Mouse (Mus musculus): Measurements from ENCODE around the gene Slpi.

The Slpi gene

DNA sequence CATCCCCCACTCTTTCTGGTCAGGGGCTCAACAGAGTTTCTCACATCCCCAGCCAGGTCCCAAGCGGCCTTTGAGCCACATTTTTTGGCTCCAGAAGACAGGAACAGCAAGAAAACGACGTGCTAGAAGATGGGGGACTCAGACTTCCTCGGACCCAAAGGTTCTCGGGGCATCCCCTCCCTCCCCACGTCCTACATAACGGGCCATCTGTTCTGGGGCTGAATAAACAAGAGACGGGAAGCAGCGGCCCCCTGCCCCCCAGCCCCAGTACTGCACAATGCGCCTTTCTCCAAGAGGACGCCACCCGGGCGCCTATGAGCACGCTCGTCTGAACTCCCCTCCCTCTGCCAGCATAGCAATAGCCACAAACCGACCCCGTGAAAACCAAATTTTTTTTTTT, at the start of gene Slpi:
Gene Slpi (minus strand): TSS at position 76 of the 400 bp plus-strand sequence.
- peak; percentile 72 to 76 for DNase-seq

DNA sequence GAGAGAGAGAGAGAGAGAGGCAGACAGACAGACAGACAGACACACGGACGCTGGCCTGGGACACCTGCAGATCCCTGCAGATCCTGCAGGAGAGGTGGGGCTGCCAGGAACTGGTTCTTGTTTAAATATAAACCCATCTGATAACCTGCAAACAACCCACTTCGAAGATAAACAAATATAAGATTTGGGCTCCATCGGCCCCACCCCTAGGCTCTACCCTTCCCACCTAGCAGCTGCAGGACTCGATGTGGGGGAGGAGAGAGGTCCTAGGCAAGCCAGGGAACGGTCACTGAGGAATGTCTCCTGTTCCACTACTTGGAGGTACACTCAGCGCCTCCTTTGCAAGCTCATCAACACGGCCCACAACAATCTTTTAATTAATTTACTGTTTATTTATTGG, 49.4 kb upstream of the Slpi start:
- DNase-seq, result no peak

DNA sequence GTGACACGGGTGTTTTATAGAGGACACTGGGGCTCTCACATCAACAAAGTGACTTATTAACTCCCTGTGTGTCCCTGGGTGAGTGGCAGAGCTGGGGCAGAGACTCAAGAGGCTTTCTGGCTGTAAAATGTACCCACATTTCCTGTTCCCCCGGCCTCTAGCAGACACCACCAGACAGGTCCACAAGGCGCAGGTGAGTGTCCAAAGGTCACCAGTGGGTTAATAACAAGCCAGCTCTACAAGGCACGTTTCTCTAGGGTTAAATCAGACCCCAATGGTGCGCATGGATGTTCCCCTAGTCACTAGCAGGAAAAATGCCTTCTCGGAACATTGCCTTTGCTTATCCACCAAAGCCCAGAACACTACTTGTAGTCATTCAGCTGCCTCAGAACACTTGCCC, 48.8 kb upstream of the Slpi start:
- DNase-seq, result no peak

DNA sequence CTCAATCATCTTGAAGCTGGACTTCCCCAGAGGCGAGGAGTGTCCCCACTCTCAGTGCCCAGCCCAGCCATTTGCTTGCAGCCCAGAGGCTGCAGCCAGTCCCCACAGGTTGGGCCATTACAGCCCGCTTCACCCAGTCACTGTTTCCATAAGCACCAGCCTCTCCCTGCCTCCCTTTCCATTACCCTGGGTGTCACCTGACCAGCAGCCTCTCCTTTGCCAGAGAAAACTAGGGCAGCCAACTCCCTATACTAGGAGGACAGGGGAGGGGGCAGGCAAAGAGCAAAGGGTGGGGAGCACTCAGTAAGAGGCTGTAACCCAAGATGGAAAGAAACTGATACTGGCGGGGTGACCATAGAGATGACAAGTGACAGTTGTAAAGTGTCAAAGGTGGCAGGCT, 48.1 kb upstream of the Slpi start:
- no peak for DNase-seq

DNA sequence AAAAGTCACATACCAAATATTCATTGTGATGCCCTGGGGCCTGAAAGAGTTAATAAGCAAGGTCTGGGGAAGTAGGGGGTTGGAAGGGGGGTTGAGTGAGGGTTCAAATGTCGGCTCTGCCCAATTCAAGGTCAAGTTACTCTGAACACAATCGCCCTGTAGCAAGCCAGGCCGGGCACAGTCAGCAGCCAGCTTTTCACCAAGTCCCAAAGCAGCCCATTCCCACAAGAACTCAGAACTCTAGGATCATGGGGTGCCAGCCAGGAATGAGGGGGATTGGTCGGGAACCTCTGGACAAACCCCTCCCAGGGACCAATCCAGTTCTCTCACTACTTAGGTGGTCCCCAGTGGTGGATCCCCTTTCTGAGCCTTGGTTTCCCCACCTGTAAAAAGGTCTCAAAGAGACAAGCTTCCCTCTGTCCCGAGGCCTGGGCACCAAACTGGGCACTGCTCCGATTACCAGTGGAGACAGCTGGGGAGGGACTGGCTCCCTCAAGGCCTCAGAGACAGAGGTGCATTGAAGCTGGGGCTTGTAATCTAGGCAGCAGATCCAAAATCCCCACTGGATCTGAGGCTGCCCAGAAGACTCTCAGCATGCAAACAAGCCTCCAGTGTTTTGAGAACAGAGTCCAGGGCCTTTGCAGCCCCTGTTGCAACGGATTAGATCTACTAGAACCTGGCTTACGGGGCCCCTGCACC, 47.5 kb upstream of the Slpi start:
- DNase-seq, result no peak

DNA sequence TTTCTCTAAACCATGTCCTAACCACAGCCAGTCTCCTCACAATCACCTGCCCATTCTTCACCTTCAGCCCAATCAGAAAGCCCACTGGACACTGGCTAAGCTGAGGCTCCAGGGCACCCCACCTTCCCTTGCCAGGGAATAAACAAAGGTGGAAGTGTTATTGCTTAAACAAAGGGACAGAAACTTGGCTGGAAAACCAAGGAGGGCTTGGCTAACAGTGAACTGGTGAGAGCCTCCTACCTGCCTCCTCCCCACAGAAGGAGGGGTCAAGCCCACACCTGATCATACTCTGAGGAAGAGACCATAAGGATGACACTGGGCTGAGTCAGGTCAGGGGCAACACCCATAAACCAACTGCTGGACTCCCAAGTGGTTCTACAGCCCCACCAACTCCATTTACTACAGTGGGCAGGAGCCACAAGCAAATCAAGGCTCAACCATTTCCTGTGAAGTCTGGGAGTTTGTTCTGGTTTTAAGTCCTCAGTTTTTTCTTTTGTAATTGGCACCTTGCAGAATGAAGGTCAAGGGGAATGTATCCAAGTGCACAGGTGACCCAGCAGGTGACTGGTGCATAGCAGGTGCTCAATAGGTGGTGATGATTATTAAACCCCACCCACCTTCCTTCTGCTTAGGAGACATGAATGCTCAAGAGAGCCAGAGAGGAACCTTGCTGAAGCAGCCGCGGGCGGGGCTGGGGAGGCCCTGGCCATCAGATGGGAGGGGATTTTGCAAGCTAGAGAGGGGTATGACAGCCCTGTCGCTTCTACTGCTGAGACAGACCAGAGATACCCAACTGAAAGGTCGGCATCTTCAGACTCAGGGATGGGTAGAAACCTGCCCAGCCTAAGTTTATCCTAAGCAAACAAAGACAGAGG, 46.6 kb upstream of the Slpi start:
- no peak for DNase-seq

DNA sequence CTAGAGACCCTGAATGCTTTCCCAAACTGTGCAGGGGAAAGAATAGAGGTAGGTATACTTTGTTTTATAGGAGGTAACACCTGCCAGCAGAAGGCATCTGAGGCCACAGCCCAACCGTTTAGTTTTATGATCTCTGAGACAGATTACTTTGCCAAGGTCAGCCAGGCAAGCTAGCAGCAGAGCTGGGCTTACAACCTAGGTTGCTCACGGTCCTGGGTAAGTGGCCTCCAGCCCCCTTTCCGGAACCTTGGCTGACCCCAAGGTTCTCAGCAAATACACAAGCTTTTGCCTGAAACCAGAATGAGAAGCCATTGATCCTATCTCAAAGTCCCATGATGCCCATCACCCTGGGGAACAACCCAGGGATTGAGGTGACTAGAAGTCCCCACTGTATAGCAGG, 45.8 kb upstream of the Slpi start:
- no peak for DNase-seq

DNA sequence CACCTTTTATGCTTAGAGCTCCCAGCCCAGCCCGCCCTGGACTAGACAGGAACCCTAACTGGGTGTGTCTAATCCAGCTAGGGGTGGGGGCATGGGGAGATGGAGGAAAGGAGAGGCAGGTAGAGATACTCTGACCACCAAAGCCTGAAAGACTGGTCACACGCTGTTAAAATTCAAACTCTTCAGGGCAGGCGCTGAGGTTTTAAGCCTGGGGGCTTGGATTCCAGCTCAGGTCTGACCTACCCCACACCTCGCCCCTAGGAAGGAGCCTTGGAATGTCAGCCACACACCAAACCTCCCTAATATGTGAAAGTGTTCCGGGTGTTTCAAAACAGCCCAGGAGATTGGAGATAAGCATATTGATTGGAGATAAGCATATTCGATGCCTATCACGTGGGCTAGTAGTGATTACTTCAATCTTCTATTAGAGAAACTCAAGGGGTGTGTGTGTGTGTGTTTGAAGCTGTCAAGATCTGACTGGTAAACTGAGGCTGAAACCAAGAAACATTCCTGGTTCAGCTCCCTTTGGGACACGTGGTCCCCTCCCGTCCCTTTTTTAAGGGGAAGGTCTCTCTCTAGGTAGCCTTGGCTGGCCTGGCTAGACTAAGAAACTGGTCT, 44.5 kb upstream of the Slpi start:
- DNase-seq, result no peak

DNA sequence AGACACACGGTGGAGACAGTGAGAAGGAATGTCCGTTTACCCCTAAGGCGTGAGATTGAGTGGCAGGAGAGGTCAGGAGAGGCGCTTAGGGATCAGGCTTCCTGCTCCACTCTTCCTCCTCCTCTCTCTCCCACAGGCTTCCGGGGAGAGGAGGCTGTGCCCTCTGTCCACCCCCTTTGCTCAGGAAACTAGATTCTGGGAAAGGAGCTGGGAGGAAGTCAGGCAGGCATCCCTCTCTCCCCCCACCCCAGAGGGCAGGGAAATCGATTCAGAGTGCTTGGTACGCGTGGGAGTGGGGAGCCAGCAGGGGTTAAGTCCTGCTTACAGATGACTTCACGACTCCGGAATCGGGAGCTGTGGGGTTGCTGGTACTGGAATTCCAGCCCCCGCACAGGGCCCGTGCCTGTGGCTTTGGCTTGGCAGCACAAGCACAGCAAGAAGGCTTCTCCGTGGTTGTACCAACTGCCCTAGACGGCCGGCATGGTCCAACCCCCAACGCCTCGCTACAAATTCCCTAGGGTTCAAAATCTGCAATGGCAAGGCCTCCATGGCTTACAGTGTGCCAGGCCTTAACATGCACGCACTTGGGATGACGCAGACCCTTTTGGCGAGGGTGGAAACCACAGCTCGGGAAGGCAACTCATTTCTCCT, 43.8 kb upstream of the Slpi start:
- DNase-seq, result no peak

DNA sequence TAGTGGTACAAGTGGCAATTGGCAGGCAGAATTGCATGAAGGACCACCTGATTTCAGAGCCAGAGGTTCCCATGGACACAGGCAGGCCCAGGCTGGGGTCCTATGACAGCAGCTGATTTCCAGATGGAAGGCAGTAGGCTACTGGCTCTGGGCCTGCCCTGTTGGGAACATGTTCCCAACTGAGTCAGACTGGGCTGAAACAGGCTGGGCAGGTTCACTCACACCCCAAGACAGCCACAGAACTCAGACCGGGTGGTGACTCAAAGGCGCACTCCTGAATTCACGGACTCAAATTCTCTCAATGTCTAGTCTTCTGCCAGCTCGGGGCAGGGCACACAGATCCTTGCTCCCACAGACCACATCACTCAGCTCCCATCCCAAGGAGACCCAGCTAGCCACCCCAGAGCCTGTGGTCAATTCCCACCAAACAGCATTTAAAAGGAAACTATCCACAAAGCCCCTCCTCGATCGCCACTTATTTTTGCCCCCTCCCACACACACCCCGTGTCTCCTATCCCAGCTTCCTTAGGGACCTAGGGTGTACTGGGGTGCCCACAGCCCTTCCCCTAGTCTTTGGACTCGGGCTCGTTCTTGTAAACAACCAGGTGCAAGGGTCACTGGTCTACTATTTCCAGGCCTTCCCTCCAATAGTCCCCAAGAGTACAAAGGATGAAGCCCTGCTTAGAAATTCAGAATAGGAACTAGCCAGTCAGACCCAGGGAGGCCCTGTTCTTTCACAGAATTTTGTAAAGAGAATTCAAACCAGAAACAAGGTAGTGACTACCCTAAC, 43.0 kb upstream of the Slpi start:
- DNase-seq, result peak in 1 of 2 experiments; percentile 36

DNA sequence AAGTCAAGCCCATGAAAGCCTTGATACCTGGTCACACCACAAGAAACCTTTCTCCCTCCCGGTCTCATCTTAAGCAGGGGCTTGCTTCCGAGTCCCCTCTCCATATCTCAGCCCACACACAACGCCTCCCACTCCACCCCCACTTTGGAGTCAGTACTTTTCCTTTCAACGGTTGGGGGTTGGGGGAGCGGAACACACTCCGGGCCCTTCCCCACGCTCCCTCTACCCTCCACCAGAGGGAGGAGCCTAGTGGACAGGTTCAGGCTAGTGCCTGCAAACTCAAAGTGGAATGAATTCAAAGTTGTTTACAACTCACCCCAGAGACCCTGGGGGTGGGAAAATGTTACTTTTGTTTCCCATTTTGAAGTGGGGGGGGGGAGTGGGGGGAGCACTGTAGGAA, 41.8 kb upstream of the Slpi start:
- no peak for DNase-seq

DNA sequence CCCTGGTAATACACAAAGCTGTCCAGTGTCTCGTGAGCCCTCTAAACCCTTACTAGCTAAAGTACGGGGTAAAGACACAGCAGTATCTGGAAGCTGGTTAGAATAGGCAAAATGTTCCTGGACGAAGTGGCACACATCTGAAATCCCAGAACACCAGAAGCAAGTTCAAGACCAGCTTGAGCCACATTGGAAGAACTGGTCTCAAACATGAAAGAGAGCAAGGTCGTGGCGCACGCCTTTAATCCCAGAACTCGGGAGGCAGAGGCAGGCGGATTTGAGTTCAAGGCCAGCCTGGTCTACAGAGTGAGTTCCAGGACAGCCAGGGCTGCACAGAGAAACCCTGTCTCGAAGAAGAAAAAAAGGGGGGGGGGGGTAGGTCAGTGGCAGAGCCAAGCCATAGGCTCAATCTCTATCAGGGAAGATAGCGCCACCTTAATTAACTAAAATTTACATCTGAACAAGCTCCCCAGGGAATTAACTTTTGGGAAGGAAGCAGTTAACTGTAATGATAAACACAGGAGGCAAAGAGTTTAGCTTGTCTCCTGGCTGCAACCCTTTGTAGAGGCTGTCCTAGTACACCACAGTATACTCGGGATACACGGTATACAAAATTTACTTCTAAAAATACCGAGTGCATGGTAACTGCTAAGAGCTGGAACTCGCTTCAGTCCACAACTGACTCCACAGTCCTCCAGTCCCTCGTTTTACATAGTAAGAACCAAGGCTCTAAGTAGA, 41.2 kb upstream of the Slpi start:
- DNase-seq, result no peak

DNA sequence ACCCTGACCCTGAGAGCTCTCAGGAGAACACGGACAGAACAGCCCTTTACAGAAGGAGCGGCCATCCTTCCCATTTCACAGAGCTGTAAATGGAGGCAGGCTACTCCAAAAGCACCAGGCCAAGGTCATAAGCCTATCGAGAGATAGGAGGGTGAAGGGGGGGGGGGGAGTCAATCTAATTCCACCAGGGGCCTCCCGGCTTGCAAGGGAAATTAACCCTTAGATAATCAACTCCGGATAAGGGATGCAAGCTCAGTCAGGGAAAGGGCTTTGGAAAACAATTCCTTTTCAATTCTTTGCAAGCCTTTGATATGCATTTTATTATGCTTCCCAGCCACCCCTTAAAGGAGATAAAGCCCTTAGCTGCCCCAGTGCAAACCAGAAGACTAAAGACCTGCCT, 39.6 kb upstream of the Slpi start:
- no peak for DNase-seq

DNA sequence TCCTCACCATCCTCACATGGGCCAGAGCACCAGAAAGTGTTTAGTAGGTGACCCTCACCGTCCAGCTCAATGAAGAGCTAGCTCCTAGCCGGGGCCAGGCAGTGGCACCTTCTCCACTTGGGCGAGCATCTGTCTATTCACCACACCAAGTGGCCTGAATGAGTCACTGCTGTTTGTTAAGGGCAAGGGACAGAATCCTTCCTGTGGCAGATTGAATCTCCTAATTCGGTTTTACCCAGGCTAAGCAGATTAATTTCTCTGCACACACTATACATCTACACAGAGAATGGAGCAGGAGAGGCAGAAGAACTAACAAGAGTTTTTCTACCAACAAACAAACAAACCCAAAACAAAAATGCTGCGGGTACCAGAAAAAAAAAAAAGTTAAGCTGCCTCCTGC, 38.1 kb upstream of the Slpi start:
- DNase-seq, result no peak

DNA sequence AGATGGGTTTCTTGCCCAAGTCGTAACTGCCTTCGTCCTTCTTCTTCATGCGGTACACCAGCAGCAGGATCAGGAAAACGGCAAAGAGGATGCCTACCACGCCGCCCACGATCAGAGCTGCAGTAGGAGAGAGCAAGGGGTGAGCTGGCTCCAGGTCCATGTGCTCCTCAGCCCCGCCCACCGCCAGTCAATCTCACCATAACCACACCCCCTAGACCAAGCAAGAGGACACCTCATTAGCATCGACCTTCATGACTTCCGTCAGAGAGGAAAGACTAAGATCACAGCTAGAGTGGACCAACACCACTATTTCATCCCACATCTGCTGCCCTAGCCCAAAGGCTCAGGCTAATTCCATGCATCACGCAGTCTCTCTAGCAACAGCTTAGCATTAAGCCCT, 37.2 kb upstream of the Slpi start:
- DNase-seq, result no peak

DNA sequence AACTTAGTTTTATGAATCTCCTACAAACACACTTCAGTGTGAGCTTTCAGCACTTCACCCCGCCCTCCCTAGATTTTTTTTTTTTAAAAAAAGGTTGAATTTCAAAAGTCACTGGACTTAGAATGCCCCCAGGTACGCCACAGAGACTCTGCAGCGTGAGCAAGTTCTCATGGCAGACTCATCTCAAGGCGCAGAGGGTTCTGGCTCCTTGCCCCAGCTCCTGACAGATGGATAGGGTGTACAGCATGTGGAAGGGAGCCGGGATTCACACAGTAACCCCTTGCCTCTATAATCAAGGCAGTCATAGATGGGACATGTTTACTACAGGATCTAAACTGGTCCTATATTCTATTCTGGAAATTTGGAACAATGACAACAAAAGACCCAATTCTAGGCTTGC, 36.5 kb upstream of the Slpi start:
- DNase-seq, result peak; percentile 73 to 83

DNA sequence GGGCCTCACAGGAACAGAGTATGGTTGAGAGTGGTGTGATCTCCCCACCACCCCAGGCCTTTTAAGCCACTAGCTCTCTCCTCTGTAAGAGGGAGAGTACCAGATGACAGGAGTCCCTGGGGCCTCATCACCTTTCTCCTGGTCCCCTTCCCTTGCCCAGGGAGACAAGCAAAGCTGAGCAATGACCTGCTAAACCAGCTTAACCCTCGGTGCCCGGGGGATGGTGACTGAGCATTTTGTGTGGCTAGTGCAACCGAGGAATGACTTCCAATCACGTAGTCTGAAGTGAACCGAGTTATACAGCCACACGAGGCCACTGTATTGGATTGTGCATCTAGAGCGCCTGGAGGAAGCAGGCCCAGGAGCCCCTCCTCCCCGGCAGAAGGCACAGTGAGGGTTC, 35.5 kb upstream of the Slpi start:
- no peak for DNase-seq

DNA sequence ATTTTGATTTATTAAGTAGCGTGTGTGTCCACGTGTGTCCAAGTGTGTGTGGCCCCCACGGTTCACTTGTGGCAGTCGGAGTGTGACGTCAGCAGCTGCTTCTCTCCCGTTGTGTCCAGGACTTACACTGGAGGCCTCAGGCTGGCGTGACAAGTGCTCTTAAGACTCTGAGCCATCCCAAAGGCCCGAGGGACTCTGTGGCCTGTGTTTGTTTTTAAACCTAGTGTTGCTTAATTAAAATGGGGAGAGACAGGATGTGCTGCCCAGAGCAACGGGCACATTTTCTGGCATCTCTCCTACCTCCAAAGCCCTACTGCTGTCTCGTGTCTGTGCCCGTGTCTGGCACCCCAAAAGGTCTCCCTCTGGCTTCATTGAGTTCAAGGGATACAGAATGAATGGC, 34.6 kb upstream of the Slpi start:
- DNase-seq, result no peak

DNA sequence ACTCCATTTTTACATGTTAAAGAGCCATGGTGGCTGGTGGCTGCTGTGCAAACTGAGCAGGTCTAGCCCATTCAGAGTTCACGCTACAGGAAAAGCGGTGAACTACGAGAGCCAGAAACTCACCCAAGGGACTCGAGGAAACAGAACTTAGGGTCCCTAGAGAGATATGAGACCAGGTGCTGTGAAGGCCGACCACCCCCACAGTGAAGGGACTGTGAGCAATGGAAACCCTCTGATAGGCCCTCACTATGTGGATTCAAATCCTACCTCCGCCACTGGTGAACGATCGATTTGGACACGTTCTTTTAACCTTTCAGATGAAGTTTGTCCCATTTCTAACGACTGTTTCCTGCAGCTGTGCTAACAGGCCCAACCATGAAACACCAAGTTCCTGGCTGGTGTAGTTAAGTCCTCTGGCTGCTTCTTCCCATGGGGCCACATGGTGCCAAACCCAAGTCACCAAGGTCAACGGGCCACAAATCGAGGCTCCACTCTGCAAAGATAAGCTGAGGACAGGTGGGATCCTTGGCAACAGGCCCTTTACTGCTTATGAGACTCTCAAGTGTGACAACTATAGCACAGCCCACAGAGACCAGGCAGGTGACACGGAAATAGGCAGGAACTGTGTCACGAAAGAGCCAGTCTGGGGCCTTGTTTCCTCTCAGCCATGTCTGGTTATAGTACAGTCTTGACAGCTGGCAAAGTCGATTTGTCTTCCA, 33.9 kb upstream of the Slpi start:
- DNase-seq, result no peak

DNA sequence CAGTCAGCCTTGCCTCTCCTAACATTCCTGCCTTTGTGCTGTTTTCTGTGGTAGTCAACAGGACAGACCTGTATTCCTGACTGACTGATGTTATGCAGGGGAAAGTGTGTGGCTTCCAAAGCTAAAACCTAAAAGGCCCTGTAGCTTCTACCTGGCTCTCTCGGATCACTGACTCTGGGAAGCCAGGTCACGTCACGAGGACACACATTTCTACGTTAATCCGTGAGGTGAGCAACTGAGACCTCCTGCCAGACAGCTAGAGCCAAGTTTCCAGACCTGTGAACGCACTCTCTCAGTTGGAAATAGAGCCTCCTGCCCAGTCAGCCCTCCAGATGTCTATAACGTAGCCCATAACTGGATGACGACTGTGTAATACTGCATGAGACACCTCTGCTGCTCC, 33.1 kb upstream of the Slpi start:
- DNase-seq, result no peak

DNA sequence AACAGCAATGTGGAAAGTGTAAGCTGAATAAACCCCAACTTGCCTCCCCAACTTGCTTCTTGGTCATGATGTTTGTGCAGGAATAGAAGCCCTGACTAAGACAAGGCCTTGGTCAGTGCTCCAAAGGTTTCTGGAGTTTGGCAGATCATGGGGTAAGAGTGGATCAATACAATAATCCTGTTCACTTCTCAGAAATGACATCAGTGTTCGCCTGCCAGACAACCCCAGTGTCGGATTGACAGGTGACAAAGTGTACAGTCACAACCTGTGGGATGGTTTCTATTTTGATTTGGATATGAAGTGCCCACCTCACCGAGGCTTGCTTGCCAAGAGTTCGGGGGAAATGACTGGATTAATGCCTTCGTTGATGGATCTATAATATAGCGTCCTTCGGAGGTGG, 32.4 kb upstream of the Slpi start:
- no peak for DNase-seq
